Mouse (Mus musculus) thymus, adult 2 months (tissue): ENCODE results near the gene Mtm1. TPM values are rescaled to one million over a fixed set of nuclear protein-coding genes. Genes with fewer than 3 reads are reported as not detected.

Experiments
- DNase-seq: peaks from one replicate; pipeline ENCODE4 v3.0.0; 2021
- H3K27ac ChIP-seq: fragments of 200-500 bp; 2 replicates; pipeline ENCODE4 v1.5.1; 2012; ENCODE audit warnings: low read length, control low read depth; ENCODE audit not compliant: control insufficient read depth, insufficient read depth
- H3K27me3 ChIP-seq: fragments of 200-500 bp; 2 replicates; pipeline ENCODE4 v1.6.1; 2012; ENCODE audit warnings: mild to moderate bottlenecking, low read length, moderate library complexity, mixed read lengths; ENCODE audit not compliant: control insufficient read depth, insufficient read depth
- H3K36me3 ChIP-seq: fragments of 200-500 bp; 2 replicates; pipeline ENCODE4 v1.6.1; 2012; ENCODE audit warnings: mild to moderate bottlenecking, low read length, moderate library complexity; ENCODE audit not compliant: control insufficient read depth, insufficient read depth
- H3K4me1 ChIP-seq: fragments of 200-500 bp; replicated peaks from 2 replicates; pipeline ENCODE4 v1.6.1; 2012; ENCODE audit warnings: low read length; ENCODE audit not compliant: control insufficient read depth, insufficient read depth
- H3K4me3 ChIP-seq: fragments of 200-500 bp; 2 replicates; pipeline ENCODE4 v1.5.1; 2012; ENCODE audit warnings: mild to moderate bottlenecking, low read length, control low read depth, moderate library complexity; ENCODE audit not compliant: control insufficient read depth, insufficient read depth
- CTCF ChIP-seq: fragments of 200-500 bp; IDR thresholded peaks from 2 replicates; pipeline ENCODE4 v1.5.1; 2012; ENCODE audit warnings: mild to moderate bottlenecking, control low read depth, low read length, moderate library complexity, borderline replicate concordance; ENCODE audit not compliant: control insufficient read depth, poor library complexity, insufficient read depth; ENCODE audit errors: extremely low read depth
- POLR2A ChIP-seq: fragments of 200-500 bp; IDR thresholded peaks from 2 replicates; pipeline ENCODE4 v1.6.1; 2012; ENCODE audit warnings: mild to moderate bottlenecking, low read length, control low read depth, moderate library complexity; ENCODE audit not compliant: control insufficient read depth, poor library complexity, insufficient read depth; ENCODE audit errors: extremely low read depth
- WGBS: fragments of 180-500 bp; shearing (Covaris S2); methylation state at CpG from one replicate; pipeline ENCODE4 v1.1.7; 2018; 5-methylcytosine and 5-hydroxymethylcytosine counted together
- polyA plus RNA-seq: library from polyadenylated mRNA; depleted of rRNA; stranded (reverse); fragments of >200 nt; gene quantifications from 2 replicates; pipeline ENCODE4 v1.2.3, GENCODE M21; 2012; rRNA removed

The Mtm1 gene
- polyA plus RNA-seq = 1.9 and 2.4 TPM in 2 replicates

DNA sequence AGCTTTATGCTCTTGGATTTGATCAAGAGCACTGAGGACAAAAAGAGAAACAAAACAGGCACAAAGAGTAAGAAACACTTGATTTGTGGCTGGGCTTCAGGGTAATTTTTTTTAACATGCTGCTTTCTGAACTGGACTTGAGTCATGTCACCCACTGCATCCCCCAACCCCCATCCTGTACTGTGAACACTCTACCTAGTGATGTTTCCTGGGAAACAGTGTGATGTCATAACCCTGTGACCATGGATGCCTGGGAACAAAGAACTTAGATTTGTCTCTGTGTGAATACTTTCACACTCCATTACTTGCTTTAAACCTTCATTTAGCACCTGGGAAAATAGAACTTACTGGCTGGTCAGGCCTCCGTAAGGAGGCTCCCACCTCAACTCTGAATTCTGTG, at the start of gene Mtm1:
TSS of gene Mtm1 (plus strand) at position 301 of the 400 bp plus-strand sequence.
- WGBS = 90% methylated on average over 1 of the region's 1 CpGs
- TF ChIP-seq POLR2A = no peak
- TF ChIP-seq CTCF = no peak
- DNase-seq = no peak
- Histone ChIP-seq H3K27ac (no peak within 1 kb of the TSS), H3K4me3 (no peak within 1 kb of the TSS), H3K36me3 (no peaks in the 10 kb centered on the region), H3K27me3 (no peaks in the 10 kb centered on the region), H3K4me1 (0 out of 2 replicates have a peak, but pooled peaks cover 2% of the 10 kb centered on the region)

DNA sequence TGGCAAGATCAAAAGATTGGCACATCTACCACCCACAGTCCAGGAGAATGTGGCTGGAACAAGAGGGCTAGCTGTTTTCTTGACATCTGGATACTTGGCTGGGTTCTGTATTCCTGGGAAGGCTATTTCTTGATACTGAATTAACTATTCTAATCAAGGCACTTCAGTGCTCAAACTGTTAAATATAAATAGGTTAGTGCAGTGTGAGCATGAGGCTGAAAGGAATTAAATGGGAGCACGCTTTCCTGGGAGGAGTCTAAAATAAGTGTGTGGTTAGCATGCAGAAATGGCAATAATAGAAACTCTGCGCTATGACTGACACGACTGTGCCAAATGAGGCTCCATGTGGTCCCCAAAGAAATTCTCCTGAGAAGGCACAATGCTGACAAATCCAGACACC, 29.0 kb upstream of the Mtm1 start:
- no peak overlapping the region for H3K4me3 ChIP-seq

DNA sequence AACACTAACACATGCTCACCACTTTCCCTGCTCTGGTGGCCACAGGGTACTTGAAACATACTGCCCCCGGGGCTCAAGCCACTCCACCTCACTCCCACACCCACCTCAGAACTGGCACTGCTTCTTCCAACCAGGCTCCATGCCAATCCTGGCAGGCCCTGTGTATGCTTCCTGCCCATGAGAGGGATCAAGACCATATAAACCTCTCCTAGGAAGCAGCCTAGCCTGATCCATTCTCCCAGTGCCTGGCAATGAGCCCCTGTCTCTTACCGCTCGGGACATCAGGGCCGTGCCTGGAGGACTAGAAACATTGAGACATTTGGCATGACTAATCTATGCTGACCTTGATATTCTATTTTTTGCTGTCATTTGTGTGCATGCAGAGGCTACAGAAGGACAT, 26.9 kb upstream of the Mtm1 start:
- Histone ChIP-seq H3K27me3 (no peaks in the 10 kb centered on the region), H3K27ac (no peak overlapping the region), H3K36me3 (no peaks in the 10 kb centered on the region), H3K4me3 (no peak overlapping the region), H3K4me1 (no peaks in the 10 kb centered on the region)
- no peak for DNase-seq
- WGBS = 97% methylated on average over 4 of the region's 4 CpGs
- no peak for TF ChIP-seq CTCF
- TF ChIP-seq POLR2A = no peak

More for the DNA sequence above, 29.0 kb upstream of the Mtm1 start:
- Histone ChIP-seq H3K4me1 (no peaks in the 10 kb centered on the region), H3K27ac (no peak overlapping the region), H3K36me3 (no peaks in the 10 kb centered on the region), H3K27me3 (no peaks in the 10 kb centered on the region)
- TF ChIP-seq CTCF (no peak), POLR2A (no peak)
- DNase-seq = no peak
- WGBS = 56% methylated on average over 3 of the region's 3 CpGs

DNA sequence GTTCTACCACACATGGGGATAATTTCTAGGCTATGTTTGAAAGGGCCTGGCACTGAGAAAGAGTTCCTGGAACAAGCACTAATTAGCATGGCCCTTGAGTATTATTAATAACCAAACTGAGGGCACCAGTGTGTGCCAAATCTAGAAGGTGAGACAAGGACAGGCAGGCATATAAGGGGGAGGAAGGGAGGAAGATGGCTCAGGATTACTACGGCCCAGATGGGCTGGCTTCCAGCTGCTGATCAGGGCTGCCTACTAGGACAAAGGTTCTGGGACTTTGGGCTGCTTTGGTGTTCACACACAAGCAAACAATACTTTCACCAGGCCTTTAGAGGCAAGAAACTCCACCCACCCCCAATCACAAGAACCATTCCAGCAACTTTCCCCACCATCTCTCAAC, 24.2 kb upstream of the Mtm1 start:
- no peaks in the 10 kb centered on the region for H3K36me3 ChIP-seq
- no peak overlapping the region for H3K4me3 ChIP-seq
- DNase-seq = no peak
- WGBS = 100% methylated on average over 1 of the region's 1 CpGs
- TF ChIP-seq CTCF (no peak), POLR2A (no peak)
- no peak overlapping the region for H3K27ac ChIP-seq
- H3K27me3 ChIP-seq = no peaks in the 10 kb centered on the region
- no peaks in the 10 kb centered on the region for H3K4me1 ChIP-seq

DNA sequence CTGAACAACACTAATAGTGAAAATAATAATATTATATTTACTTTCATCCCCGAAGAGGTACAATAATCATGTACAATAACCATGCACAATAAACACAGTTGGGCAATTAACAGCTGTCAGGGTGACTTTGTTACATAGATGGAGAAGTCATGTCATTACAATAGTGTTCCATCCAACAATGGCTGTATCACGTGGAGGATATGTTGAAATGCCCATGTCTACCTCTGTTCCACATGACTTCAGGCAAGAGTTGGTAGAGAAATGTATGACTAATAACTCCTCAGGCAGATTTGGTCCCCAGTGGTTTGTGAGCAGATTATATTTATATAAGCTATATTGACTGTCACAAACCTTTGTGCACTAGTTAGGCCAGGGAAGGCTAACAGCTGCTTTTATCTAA, 5.8 kb upstream of the Mtm1 start:
- TF ChIP-seq CTCF (no peak), POLR2A (no peak)
- H3K27ac ChIP-seq = no peak overlapping the region
- no peak for DNase-seq
- no peaks in the 10 kb centered on the region for H3K4me1 ChIP-seq
- no peaks in the 10 kb centered on the region for H3K27me3 ChIP-seq
- 95% methylated on average over 2 of the region's 2 CpGs for WGBS
- H3K4me3 ChIP-seq = no peak overlapping the region
- H3K36me3 ChIP-seq = no peaks in the 10 kb centered on the region

DNA sequence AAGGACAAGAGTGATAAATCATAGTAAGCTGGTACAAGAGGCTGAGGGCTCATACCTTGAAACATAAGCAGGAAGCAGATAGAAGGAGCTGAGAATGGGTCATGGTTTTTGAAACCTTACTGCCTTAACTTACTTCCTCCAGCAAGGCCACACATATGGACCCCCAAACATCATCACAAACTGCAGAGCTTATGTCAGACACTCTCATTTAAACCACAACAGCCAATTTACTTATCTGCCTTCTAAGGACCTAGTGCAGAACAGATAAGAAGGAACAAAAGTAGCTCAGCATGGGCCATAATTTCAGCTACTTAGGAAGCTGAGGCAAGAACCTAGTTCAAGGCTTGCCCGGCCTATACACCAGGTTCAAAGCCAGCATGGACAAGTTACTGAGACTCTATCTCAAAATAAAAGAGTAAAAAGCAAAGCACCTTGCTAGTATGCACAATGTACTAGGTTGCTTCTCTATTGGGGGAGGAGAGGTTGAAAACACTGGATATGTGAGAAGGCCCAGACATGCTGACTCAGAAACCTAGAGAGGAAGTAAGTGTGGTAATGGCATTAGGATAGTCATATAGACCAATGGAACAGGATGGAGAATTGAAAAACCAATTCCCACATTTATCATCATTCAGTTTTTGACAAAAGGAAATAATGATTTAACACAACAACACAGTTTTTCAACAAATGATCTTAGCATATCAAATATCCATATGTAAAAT, 4.6 kb upstream of the Mtm1 start:
- no peaks in the 10 kb centered on the region for H3K27me3 ChIP-seq
- H3K27ac ChIP-seq = no peak overlapping the region
- 96% methylated on average over 1 of the region's 1 CpGs for WGBS
- H3K4me3 ChIP-seq = no peak overlapping the region
- H3K36me3 ChIP-seq = no peaks in the 10 kb centered on the region
- TF ChIP-seq CTCF (no peak), POLR2A (no peak)
- no peak for DNase-seq
- no peaks in the 10 kb centered on the region for H3K4me1 ChIP-seq
